Mouse (Mus musculus): ENCODE measurements at regions not wholly inside any gene's neighbourhood (a gene's known extent, or its start where the extent isn't known, plus 50 kb on each side); places are given as distances from the start of the nearest gene placed in this dataset.

- peaks cover 54% of the 10 kb centered on the region for H3K9me3 ChIP-seq (replicated peaks; ENCODE audit: low read length)
- no peak overlapping the region for H3K4me3 ChIP-seq (replicated peaks in 1 of 3; ENCODE audit: low read depth in 2 of 3, low read length in 2 of 3, poor library complexity in 1 of 3)
- no peak overlapping the region for H3K9ac ChIP-seq (ENCODE audit: insufficient read depth, low read depth)
- no peak for DNase-seq (ENCODE audit: extremely low read depth)
- TF ChIP-seq SMC3 (IDR thresholded peaks at IDR 0.05; ENCODE audit: low read depth, low read length) (no peak), POLR2AphosphoS2 (IDR thresholded peaks at IDR 0.05; ENCODE audit: low read depth, low read length) (no peak), KAT2A (IDR thresholded peaks at IDR 0.05; ENCODE audit: insufficient replicate concordance, low read length) (no peak), CTCF (conservative IDR thresholded peaks at IDR 0.05 in 1 of 2, IDR thresholded peaks at IDR 0.05 in 1 of 2; ENCODE audit: low read depth in 2 of 2, low read length in 2 of 2) (no peak), USF1 (IDR thresholded peaks at IDR 0.05; ENCODE audit: low read depth, low read length) (no peak), RAD21 (IDR thresholded peaks at IDR 0.05; ENCODE audit: low read depth, low read length) (no peak), USF2 (conservative IDR thresholded peaks at IDR 0.05; ENCODE audit: low read depth, low read length) (no peak), JUND (conservative IDR thresholded peaks at IDR 0.05; ENCODE audit: low read depth, low read length) (no peak), SIN3A (IDR thresholded peaks at IDR 0.05; ENCODE audit: low read length) (no peak)
- H3K36me3 ChIP-seq (replicated peaks in 1 of 2; ENCODE audit: control insufficient read depth in 1 of 2, insufficient read depth in 1 of 2, low read length in 1 of 2) = no peaks in the 10 kb centered on the region
- dilution Hi-C loops (cut with MboI; ENCODE audit: extremely low pct_ligation_motif_present, extremely low pct_unique_long_range_greater_than_20kb, low sequenced_read_pairs) = no loop called here
- no peaks in the 10 kb centered on the region for H3K4me1 ChIP-seq (ENCODE audit: control insufficient read depth in 1 of 2, insufficient read depth in 2 of 2)
- H3K27ac ChIP-seq (ENCODE audit: insufficient read depth, low read depth) = no peak overlapping the region
- H3K4me2 ChIP-seq (ENCODE audit: insufficient read depth, low read depth, poor library complexity, severe bottlenecking) = no peak overlapping the region
- in situ Hi-C loops (cut with MboI; ENCODE audit: low pct_ligation_motif_present, low pct_unique_long_range_greater_than_20kb, low sequenced_read_pairs) = no loop called here
- H3K27me3 ChIP-seq (replicated peaks) = no peaks in the 10 kb centered on the region
- H3K79me2 ChIP-seq (replicated peaks; ENCODE audit: control insufficient read depth, extremely low read depth, insufficient read depth, poor library complexity, severe bottlenecking) = no peaks in the 10 kb centered on the region
Measured at GRCm38 (mm10) chr13:48153684-48154413, 107.2 kb upstream of the Id4 start.

GRCm38 (mm10) chr13:48154414-48155105 lies 106.5 kb upstream of the Id4 start:
- dilution Hi-C loops (cut with MboI; ENCODE audit: extremely low pct_ligation_motif_present, extremely low pct_unique_long_range_greater_than_20kb, low sequenced_read_pairs) = no loop called here
- Histone ChIP-seq H3K4me2 (ENCODE audit: insufficient read depth, low read depth, poor library complexity, severe bottlenecking) (no peak overlapping the region), H3K27ac (ENCODE audit: insufficient read depth, low read depth) (no peak overlapping the region), H3K9me3 (replicated peaks; ENCODE audit: low read length) (peaks cover 56% of the 10 kb centered on the region), H3K79me2 (replicated peaks; ENCODE audit: control insufficient read depth, extremely low read depth, insufficient read depth, poor library complexity, severe bottlenecking) (no peaks in the 10 kb centered on the region), H3K36me3 (replicated peaks in 1 of 2; ENCODE audit: control insufficient read depth in 1 of 2, insufficient read depth in 1 of 2, low read length in 1 of 2) (no peaks in the 10 kb centered on the region), H3K4me1 (ENCODE audit: control insufficient read depth in 1 of 2, insufficient read depth in 2 of 2) (no peaks in the 10 kb centered on the region), H3K27me3 (replicated peaks) (no peaks in the 10 kb centered on the region), H3K4me3 (replicated peaks in 1 of 3; ENCODE audit: low read depth in 2 of 3, low read length in 2 of 3, poor library complexity in 1 of 3) (no peak overlapping the region), H3K9ac (ENCODE audit: insufficient read depth, low read depth) (no peak overlapping the region)
- no peak for TF ChIP-seq TCF12 (IDR thresholded peaks at IDR 0.05; ENCODE audit: low read depth, low read length)
- TF ChIP-seq ZKSCAN1 (IDR thresholded peaks at IDR 0.05; ENCODE audit: borderline replicate concordance, low read depth, low read length) = no peak
- TF ChIP-seq RAD21 (IDR thresholded peaks at IDR 0.05; ENCODE audit: low read depth, low read length) = no peak
- no peak for TF ChIP-seq POLR2AphosphoS2 (IDR thresholded peaks at IDR 0.05; ENCODE audit: low read depth, low read length)
- no peak for TF ChIP-seq MEF2A (IDR thresholded peaks at IDR 0.05; ENCODE audit: borderline replicate concordance, low read depth, low read length)
- in situ Hi-C loops (cut with MboI; ENCODE audit: low pct_ligation_motif_present, low pct_unique_long_range_greater_than_20kb, low sequenced_read_pairs) = no loop called here
- no peak for DNase-seq (ENCODE audit: extremely low read depth)
